Mouse (Mus musculus): ENCODE results near the gene Usp19. TPM values are rescaled to one million over a fixed set of nuclear protein-coding genes. Genes with fewer than 3 reads are reported as not detected.

The Usp19 gene
- polyA plus RNA-seq, 1 experiment from 2014 or later, result 90.1 TPM

Other genes starting within 250 kb of the Usp19 start
- gene Dag1, start 226.6 kb upstream of the Usp19 start, polyA plus RNA-seq (2015; fragmentation: Nextera tagmentation; extraction: Ambion mirVana), result 53.5 and 53.6 TPM in 2 replicates
- 120 and 133 TPM in 2 replicates for gene Nicn1, start 200.2 kb upstream of the Usp19 start, polyA plus RNA-seq (2015; fragmentation: Nextera tagmentation; extraction: Ambion mirVana)
- gene Amt, start 193.7 kb upstream of the Usp19 start, polyA plus RNA-seq (2015; fragmentation: Nextera tagmentation; extraction: Ambion mirVana), result 23.8 and 24.5 TPM in 2 replicates
- 296 and 306 TPM in 2 replicates for gene Rhoa, start 184.5 kb upstream of the Usp19 start, polyA plus RNA-seq (2015; fragmentation: Nextera tagmentation; extraction: Ambion mirVana)
- gene Tcta, start 184.4 kb upstream of the Usp19 start, polyA plus RNA-seq (2015; fragmentation: Nextera tagmentation; extraction: Ambion mirVana), result 35.2 and 36.6 TPM in 2 replicates
- gene Gpx1, start 151.7 kb upstream of the Usp19 start, polyA plus RNA-seq (2015; fragmentation: Nextera tagmentation; extraction: Ambion mirVana), result 383 and 395 TPM in 2 replicates
- gene Usp4, start 142.7 kb upstream of the Usp19 start, polyA plus RNA-seq (2015; fragmentation: Nextera tagmentation; extraction: Ambion mirVana), result 138 and 140 TPM in 2 replicates
- 1.6 and 2.4 TPM in 2 replicates for gene 1700102P08Rik, start 97.8 kb upstream of the Usp19 start, polyA plus RNA-seq (2015; fragmentation: Nextera tagmentation; extraction: Ambion mirVana)
- 0.93 and 1.0 TPM in 2 replicates for gene Ccdc36, start 62.1 kb upstream of the Usp19 start, polyA plus RNA-seq (2015; fragmentation: Nextera tagmentation; extraction: Ambion mirVana)
- not detected in 2 replicates for gene BC048562, start 54.1 kb upstream of the Usp19 start, polyA plus RNA-seq (2015; fragmentation: Nextera tagmentation; extraction: Ambion mirVana)
- 60.9 and 61.6 TPM in 2 replicates for gene Ccdc71, start 30.1 kb upstream of the Usp19 start, polyA plus RNA-seq (2015; fragmentation: Nextera tagmentation; extraction: Ambion mirVana)
- gene Klhdc8b, start 29.0 kb upstream of the Usp19 start, polyA plus RNA-seq (2015; fragmentation: Nextera tagmentation; extraction: Ambion mirVana), result 55.7 and 62.2 TPM in 2 replicates
- gene Lamb2, start 10.9 kb upstream of the Usp19 start, polyA plus RNA-seq (2015; fragmentation: Nextera tagmentation; extraction: Ambion mirVana), result 15.7 and 18.8 TPM in 2 replicates
- gene Qars, start 17.1 kb downstream of the Usp19 start, polyA plus RNA-seq (2015; fragmentation: Nextera tagmentation; extraction: Ambion mirVana), result 70.1 and 72.6 TPM in 2 replicates
- gene Qrich1, start 26.2 kb downstream of the Usp19 start, polyA plus RNA-seq (2015; fragmentation: Nextera tagmentation; extraction: Ambion mirVana), result 146 and 148 TPM in 2 replicates
- gene Impdh2, start 69.7 kb downstream of the Usp19 start, polyA plus RNA-seq (2015; fragmentation: Nextera tagmentation; extraction: Ambion mirVana), result 117 and 125 TPM in 2 replicates
- 68.7 and 81.0 TPM in 2 replicates for gene Ndufaf3, start 76.8 kb downstream of the Usp19 start, polyA plus RNA-seq (2015; fragmentation: Nextera tagmentation; extraction: Ambion mirVana)
- gene Dalrd3, start 79.3 kb downstream of the Usp19 start, polyA plus RNA-seq (2015; fragmentation: Nextera tagmentation; extraction: Ambion mirVana), result 253 and 263 TPM in 2 replicates
- gene Wdr6, start 88.1 kb downstream of the Usp19 start, polyA plus RNA-seq (2015; fragmentation: Nextera tagmentation; extraction: Ambion mirVana), result 219 and 235 TPM in 2 replicates
- 19.2 and 23.1 TPM in 2 replicates for gene P4htm, start 107.1 kb downstream of the Usp19 start, polyA plus RNA-seq (2015; fragmentation: Nextera tagmentation; extraction: Ambion mirVana)
- 54.3 and 60.8 TPM in 2 replicates for gene Arih2, start 158.8 kb downstream of the Usp19 start, polyA plus RNA-seq (2015; fragmentation: Nextera tagmentation; extraction: Ambion mirVana)
- gene Slc25a20, start 171.5 kb downstream of the Usp19 start, polyA plus RNA-seq (2015; fragmentation: Nextera tagmentation; extraction: Ambion mirVana), result 44.2 and 44.7 TPM in 2 replicates
- 40.6 and 42.1 TPM in 2 replicates for gene Prkar2a, start 198.7 kb downstream of the Usp19 start, polyA plus RNA-seq (2015; fragmentation: Nextera tagmentation; extraction: Ambion mirVana)

Data from forebrain, embryonic 15.5 days (tissue).